Mouse (Mus musculus): ENCODE data around the gene Creb5. TPM values are rescaled to one million over a fixed set of nuclear protein-coding genes. Genes with fewer than 3 reads are reported as not detected.

The Creb5 gene
- polyA plus RNA-seq, 1 experiment from 2014 or later = 7.7 TPM

GRCm38 (mm10) chr6:53572456-53572855 is 285.4 kb downstream of the Creb5 start:
- Histone ChIP-seq H3K36me3 (ENCODE audit: control insufficient read depth, insufficient read depth, low read length) (no peaks in the 10 kb centered on the region), H3K4me1 (ENCODE audit: control insufficient read depth, insufficient read depth, low read length) (peaks cover 6% of the 10 kb centered on the region), H3K9ac (replicated peaks; ENCODE audit: low read depth, low read length) (no peak overlapping the region), H3K27me3 (ENCODE audit: control insufficient read depth, insufficient read depth, low read length) (no peaks in the 10 kb centered on the region), H3K9me3 (ENCODE audit: control insufficient read depth, low read length) (no peaks in the 10 kb centered on the region), H3K27ac (ENCODE audit: low read depth, low read length) (peak overlapping the region; percentile 66; the same call in 1 of the 2 replicates), H3K4me3 (ENCODE audit: low read depth, low read length) (no peak overlapping the region), H3K4me2 (ENCODE audit: low read depth, low read length) (no peak overlapping the region)
- WGBS = 73% methylated on average over 4 of the region's 4 CpGs
- ATAC-seq (ENCODE audit: low read depth) = no peak

- Histone ChIP-seq H3K9me3 (ENCODE audit: control insufficient read depth, low read length) (no peaks in the 10 kb centered on the region), H3K9ac (replicated peaks; ENCODE audit: low read depth, low read length) (peak overlapping the region; percentile 35; the same call in 1 of the 2 replicates), H3K4me3 (ENCODE audit: low read depth, low read length) (peak overlapping the region; percentile 24), H3K27ac (ENCODE audit: low read depth, low read length) (peak overlapping the region; percentile 70; the same call in 1 of the 2 replicates), H3K36me3 (ENCODE audit: control insufficient read depth, insufficient read depth, low read length) (no peaks in the 10 kb centered on the region), H3K4me2 (ENCODE audit: low read depth, low read length) (peak overlapping the region; percentile 37), H3K4me1 (ENCODE audit: control insufficient read depth, insufficient read depth, low read length) (peaks cover 6% of the 10 kb centered on the region), H3K27me3 (ENCODE audit: control insufficient read depth, insufficient read depth, low read length) (no peaks in the 10 kb centered on the region)
- WGBS = 6% methylated on average over 15 of the region's 16 CpGs
- ATAC-seq (ENCODE audit: low read depth) = peak; percentile 89
Measured at GRCm38 (mm10) chr6:53572979-53573710, 286.1 kb downstream of the Creb5 start.

GRCm38 (mm10) chr6:53573711-53574065 is 286.6 kb downstream of the Creb5 start:
- no peak; the same call in 1 of the 2 replicates for ATAC-seq (ENCODE audit: low read depth)
- WGBS = 1% methylated on average over 5 of the region's 6 CpGs
- no peaks in the 10 kb centered on the region for H3K36me3 ChIP-seq (ENCODE audit: control insufficient read depth, insufficient read depth, low read length)
- H3K9me3 ChIP-seq (ENCODE audit: control insufficient read depth, low read length) = no peaks in the 10 kb centered on the region
- H3K27ac ChIP-seq (ENCODE audit: low read depth, low read length) = no peak overlapping the region; the same call in 1 of the 2 replicates
- no peak overlapping the region for H3K9ac ChIP-seq (replicated peaks; ENCODE audit: low read depth, low read length)
- no peaks in the 10 kb centered on the region for H3K27me3 ChIP-seq (ENCODE audit: control insufficient read depth, insufficient read depth, low read length)
- peak overlapping the region; percentile 24 for H3K4me3 ChIP-seq (ENCODE audit: low read depth, low read length)
- H3K4me1 ChIP-seq (ENCODE audit: control insufficient read depth, insufficient read depth, low read length) = peaks cover 6% of the 10 kb centered on the region
- H3K4me2 ChIP-seq (ENCODE audit: low read depth, low read length) = peak overlapping the region; percentile 37

- Histone ChIP-seq H3K4me3 (ENCODE audit: low read depth, low read length) (peak overlapping the region; percentile 24), H3K27me3 (ENCODE audit: control insufficient read depth, insufficient read depth, low read length) (no peaks in the 10 kb centered on the region), H3K36me3 (ENCODE audit: control insufficient read depth, insufficient read depth, low read length) (no peaks in the 10 kb centered on the region), H3K9ac (replicated peaks; ENCODE audit: low read depth, low read length) (no peak overlapping the region; the same call in 1 of the 2 replicates), H3K4me1 (ENCODE audit: control insufficient read depth, insufficient read depth, low read length) (peaks cover 6% of the 10 kb centered on the region), H3K9me3 (ENCODE audit: control insufficient read depth, low read length) (no peaks in the 10 kb centered on the region), H3K4me2 (ENCODE audit: low read depth, low read length) (peak overlapping the region; percentile 37; the same call in 1 of the 2 replicates), H3K27ac (ENCODE audit: low read depth, low read length) (no peak overlapping the region)
- ATAC-seq (ENCODE audit: low read depth) = no peak
- WGBS = 37% methylated on average over 12 of the region's 12 CpGs
Measured at GRCm38 (mm10) chr6:53574097-53574496, 287.0 kb downstream of the Creb5 start.

- H3K4me1 ChIP-seq (ENCODE audit: control insufficient read depth, insufficient read depth, low read length) = peaks cover 6% of the 10 kb centered on the region
- H3K9me3 ChIP-seq (ENCODE audit: control insufficient read depth, low read length) = no peaks in the 10 kb centered on the region
- H3K27me3 ChIP-seq (ENCODE audit: control insufficient read depth, insufficient read depth, low read length) = no peaks in the 10 kb centered on the region
- WGBS = 63% methylated on average over 4 of the region's 4 CpGs
- no peak overlapping the region for H3K27ac ChIP-seq (ENCODE audit: low read depth, low read length)
- no peak overlapping the region for H3K4me2 ChIP-seq (ENCODE audit: low read depth, low read length)
- no peak overlapping the region for H3K4me3 ChIP-seq (ENCODE audit: low read depth, low read length)
- no peaks in the 10 kb centered on the region for H3K36me3 ChIP-seq (ENCODE audit: control insufficient read depth, insufficient read depth, low read length)
- ATAC-seq (ENCODE audit: low read depth) = no peak
- H3K9ac ChIP-seq (replicated peaks; ENCODE audit: low read depth, low read length) = no peak overlapping the region
Measured at GRCm38 (mm10) chr6:53575191-53575590, 288.1 kb downstream of the Creb5 start.

- H3K4me3 ChIP-seq (ENCODE audit: low read depth, low read length) = no peak overlapping the region
- no peaks in the 10 kb centered on the region for H3K9me3 ChIP-seq (ENCODE audit: control insufficient read depth, low read length)
- H3K36me3 ChIP-seq (ENCODE audit: control insufficient read depth, insufficient read depth, low read length) = no peaks in the 10 kb centered on the region
- no peaks in the 10 kb centered on the region for H3K27me3 ChIP-seq (ENCODE audit: control insufficient read depth, insufficient read depth, low read length)
- 97% methylated on average over 3 of the region's 3 CpGs for WGBS
- peaks cover 6% of the 10 kb centered on the region for H3K4me1 ChIP-seq (ENCODE audit: control insufficient read depth, insufficient read depth, low read length)
- no peak for ATAC-seq (ENCODE audit: low read depth)
- H3K4me2 ChIP-seq (ENCODE audit: low read depth, low read length) = no peak overlapping the region
- H3K27ac ChIP-seq (ENCODE audit: low read depth, low read length) = no peak overlapping the region
- no peak overlapping the region for H3K9ac ChIP-seq (replicated peaks; ENCODE audit: low read depth, low read length)
Measured at GRCm38 (mm10) chr6:53575836-53576235, 288.8 kb downstream of the Creb5 start.

- Histone ChIP-seq H3K9me3 (ENCODE audit: control insufficient read depth, low read length) (no peaks in the 10 kb centered on the region), H3K4me1 (ENCODE audit: control insufficient read depth, insufficient read depth, low read length) (peaks cover 6% of the 10 kb centered on the region), H3K9ac (replicated peaks; ENCODE audit: low read depth, low read length) (no peak overlapping the region), H3K36me3 (ENCODE audit: control insufficient read depth, insufficient read depth, low read length) (no peaks in the 10 kb centered on the region), H3K4me2 (ENCODE audit: low read depth, low read length) (no peak overlapping the region), H3K27ac (ENCODE audit: low read depth, low read length) (no peak overlapping the region), H3K4me3 (ENCODE audit: low read depth, low read length) (no peak overlapping the region), H3K27me3 (ENCODE audit: control insufficient read depth, insufficient read depth, low read length) (no peaks in the 10 kb centered on the region)
- no peak for ATAC-seq (ENCODE audit: low read depth)
- WGBS = 89% methylated on average over 6 of the region's 6 CpGs
Measured at GRCm38 (mm10) chr6:53576841-53577240, 289.8 kb downstream of the Creb5 start.

- no peaks in the 10 kb centered on the region for H3K27me3 ChIP-seq (ENCODE audit: control insufficient read depth, insufficient read depth, low read length)
- WGBS = 69% methylated on average over 3 of the region's 3 CpGs
- H3K4me1 ChIP-seq (ENCODE audit: control insufficient read depth, insufficient read depth, low read length) = peaks cover 7% of the 10 kb centered on the region
- no peak overlapping the region for H3K4me2 ChIP-seq (ENCODE audit: low read depth, low read length)
- H3K36me3 ChIP-seq (ENCODE audit: control insufficient read depth, insufficient read depth, low read length) = no peaks in the 10 kb centered on the region
- no peak overlapping the region for H3K27ac ChIP-seq (ENCODE audit: low read depth, low read length)
- no peaks in the 10 kb centered on the region for H3K9me3 ChIP-seq (ENCODE audit: control insufficient read depth, low read length)
- H3K4me3 ChIP-seq (ENCODE audit: low read depth, low read length) = no peak overlapping the region
- no peak for ATAC-seq (ENCODE audit: low read depth)
- H3K9ac ChIP-seq (replicated peaks; ENCODE audit: low read depth, low read length) = no peak overlapping the region
Measured at GRCm38 (mm10) chr6:53577776-53578175, 290.7 kb downstream of the Creb5 start.

GRCm38 (mm10) chr6:53580346-53580745 is 293.3 kb downstream of the Creb5 start:
- H3K4me1 ChIP-seq (ENCODE audit: control insufficient read depth, insufficient read depth, low read length) = peaks cover 22% of the 10 kb centered on the region
- no peak overlapping the region for H3K27ac ChIP-seq (ENCODE audit: low read depth, low read length)
- no peak overlapping the region for H3K9ac ChIP-seq (replicated peaks; ENCODE audit: low read depth, low read length)
- 71% methylated on average over 7 of the region's 7 CpGs for WGBS
- H3K9me3 ChIP-seq (ENCODE audit: control insufficient read depth, low read length) = no peaks in the 10 kb centered on the region
- H3K36me3 ChIP-seq (ENCODE audit: control insufficient read depth, insufficient read depth, low read length) = no peaks in the 10 kb centered on the region
- H3K4me2 ChIP-seq (ENCODE audit: low read depth, low read length) = no peak overlapping the region
- no peak overlapping the region for H3K4me3 ChIP-seq (ENCODE audit: low read depth, low read length)
- ATAC-seq (ENCODE audit: low read depth) = no peak
- H3K27me3 ChIP-seq (ENCODE audit: control insufficient read depth, insufficient read depth, low read length) = no peaks in the 10 kb centered on the region; the same call in 1 of the 2 replicates

Measured in neural tube, embryonic 14.5 days (tissue).